Mouse (Mus musculus) olfactory bulb, adult 2 months (tissue): ENCODE results near the gene Ndufa6.

Experiments
- CTCF ChIP-seq: fragments of 200-500 bp; IDR thresholded peaks from 2 replicates; pipeline ENCODE4 v1.5.1; 2012; ENCODE audit warnings: low read depth, mild to moderate bottlenecking, low read length, moderate library complexity; ENCODE audit not compliant: insufficient read depth
- POLR2A ChIP-seq: fragments of 200-500 bp; IDR thresholded peaks from 2 replicates; pipeline ENCODE4 v1.6.1; 2012; ENCODE audit warnings: mild to moderate bottlenecking, low read depth, low read length, moderate library complexity; ENCODE audit not compliant: insufficient read depth

GRCm38 (mm10) chr15:82325382-82325781 lies 28.7 kb downstream of the Ndufa6 start:
- TF ChIP-seq CTCF (no peak), POLR2A (no peak)
